ENCODE assay signal across 17 mouse cellular contexts in the genomic region with DNA sequence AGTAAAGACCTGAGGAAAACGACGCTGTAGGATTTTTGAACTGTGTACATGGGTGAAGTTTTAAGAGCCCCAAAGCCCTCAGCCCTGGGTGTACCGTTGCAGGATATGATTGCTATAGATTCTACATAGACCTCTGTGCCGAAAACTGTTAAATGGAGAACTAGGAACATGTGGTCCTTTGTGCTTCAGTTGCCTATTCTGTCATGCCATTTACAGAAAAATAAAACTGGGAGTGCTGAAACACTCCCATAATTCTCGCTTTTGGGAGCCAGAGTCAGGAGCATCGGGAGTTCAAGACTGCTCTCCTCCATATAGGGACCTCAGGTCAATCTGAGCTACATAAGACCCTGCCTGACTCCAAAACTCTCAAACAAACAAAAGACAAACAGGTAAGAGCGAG.
"Had no signal": no experiment of that assay in that cellular context is flagged by ENCODE, and none has a peak within 500 bp of the region (broad histone marks: within the 10 kb centered on the region; RNA-seq: fewer than 3 reads in every experiment).

No protein-coding gene starts in this region.

- H3K27me3 ChIP-seq: stomach, embryonic 15.5 days had no signal

- H3K9me3 ChIP-seq: neural tube, embryonic 12.5 days; neural tube, embryonic 13.5 days; neural tube, embryonic 15.5 days; stomach, embryonic 15.5 days had no signal

- H3K4me3 ChIP-seq: neural tube, embryonic 12.5 days; neural tube, embryonic 13.5 days; neural tube, embryonic 15.5 days; stomach, embryonic 15.5 days had no signal

- H3K4me2 ChIP-seq: neural tube, embryonic 12.5 days; neural tube, embryonic 13.5 days; neural tube, embryonic 15.5 days; stomach, embryonic 15.5 days had no signal

- H3K36me3 ChIP-seq: neural tube, embryonic 12.5 days; neural tube, embryonic 13.5 days; neural tube, embryonic 15.5 days; stomach, embryonic 15.5 days had no signal

- DNase-seq: retina, postnatal 1 day; right cerebral cortex, adult 18-20 months; right cerebral cortex, postnatal 14 days; right cerebral cortex, postnatal 25 days; right cerebral cortex, postnatal 4 days; spleen, adult 18-20 months; thymus, adult 18-20 months; thymus, adult 2 months; thymus, postnatal 14 days; thymus, postnatal 25 days; thymus, postnatal 36 days; thymus, postnatal 4 days had no signal

- H3K27ac ChIP-seq: neural tube, embryonic 12.5 days; neural tube, embryonic 13.5 days; neural tube, embryonic 15.5 days; stomach, embryonic 15.5 days; stomach, postnatal 0 days had no signal

- H3K9ac ChIP-seq: neural tube, embryonic 12.5 days; neural tube, embryonic 13.5 days; neural tube, embryonic 15.5 days; stomach, embryonic 15.5 days had no signal
